Mouse (Mus musculus) retina, postnatal 1 day (tissue): ENCODE measurements at regions not wholly inside any gene's neighbourhood (a gene's known extent, or its start where the extent isn't known, plus 50 kb on each side); places are given as distances from the start of the nearest gene placed in this dataset.

ENCODE experiments used
- DNase-seq: peaks from one replicate; pipeline ENCODE4 v3.0.0-alpha.2; 2012

GRCm38 (mm10) chr10:21446641-21447040 lies 69.5 kb downstream of the Aldh8a1 start:
- DNase-seq: no peak

- no peak for DNase-seq
These were observed 71.0 kb downstream of the Aldh8a1 start for GRCm38 (mm10) chr10:21448132-21448531.

GRCm38 (mm10) chr10:21448942-21449341 lies 71.9 kb downstream of the Aldh8a1 start:
- no peak for DNase-seq

GRCm38 (mm10) chr10:21452611-21453010 lies 75.5 kb downstream of the Aldh8a1 start:
- DNase-seq: no peak

GRCm38 (mm10) chr10:21453527-21453926 lies 76.4 kb downstream of the Aldh8a1 start:
- DNase-seq: no peak

GRCm38 (mm10) chr10:21454153-21454552 lies 77.1 kb downstream of the Aldh8a1 start:
- DNase-seq: no peak

GRCm38 (mm10) chr10:21454757-21455156 lies 77.7 kb downstream of the Aldh8a1 start:
- DNase-seq: no peak

GRCm38 (mm10) chr10:21455863-21456262 lies 78.8 kb downstream of the Aldh8a1 start:
- DNase-seq: peak; percentile 75

GRCm38 (mm10) chr10:21456359-21456758 lies 79.3 kb downstream of the Aldh8a1 start:
- DNase-seq: no peak

GRCm38 (mm10) chr10:21456991-21457390 lies 79.9 kb downstream of the Aldh8a1 start:
- DNase-seq: no peak

GRCm38 (mm10) chr10:21458608-21459007 lies 81.5 kb downstream of the Aldh8a1 start:
- DNase-seq: no peak

- DNase-seq: no peak
These were observed 83.0 kb downstream of the Aldh8a1 start for GRCm38 (mm10) chr10:21460062-21460461.

- no peak for DNase-seq
These were observed 85.8 kb downstream of the Aldh8a1 start for GRCm38 (mm10) chr10:21462915-21463314.

- DNase-seq: peak; percentile 92
These were observed 88.3 kb downstream of the Aldh8a1 start for GRCm38 (mm10) chr10:21465362-21465761.

GRCm38 (mm10) chr10:21465806-21466377 lies 88.8 kb downstream of the Aldh8a1 start:
- no peak for DNase-seq

GRCm38 (mm10) chr10:21467425-21468085 lies 90.5 kb downstream of the Aldh8a1 start:
- no peak for DNase-seq

GRCm38 (mm10) chr10:21468421-21468820 lies 91.3 kb downstream of the Aldh8a1 start:
- no peak for DNase-seq

- DNase-seq: no peak
These were observed 92.9 kb downstream of the Aldh8a1 start for GRCm38 (mm10) chr10:21469961-21470360.

- no peak for DNase-seq
These were observed 93.5 kb downstream of the Aldh8a1 start for GRCm38 (mm10) chr10:21470589-21470988.

GRCm38 (mm10) chr10:21474242-21474641 lies 97.2 kb downstream of the Aldh8a1 start:
- peak; percentile 53 for DNase-seq

- no peak for DNase-seq
These were observed 100.9 kb downstream of the Aldh8a1 start for GRCm38 (mm10) chr10:21478004-21478403.

GRCm38 (mm10) chr10:21479403-21479802 lies 102.3 kb downstream of the Aldh8a1 start:
- DNase-seq: no peak

- DNase-seq: no peak
These were observed 104.2 kb downstream of the Aldh8a1 start for GRCm38 (mm10) chr10:21481255-21481654.

GRCm38 (mm10) chr10:21482055-21482454 lies 105.0 kb downstream of the Aldh8a1 start:
- no peak for DNase-seq

- no peak for DNase-seq
These were observed 105.6 kb downstream of the Aldh8a1 start for GRCm38 (mm10) chr10:21482659-21483058.
